Mouse (Mus musculus) megakaryocyte, embryonic 14.5 days (primary cell): Measurements from ENCODE around the gene Ctbs. TPM values are rescaled to one million over a fixed set of nuclear protein-coding genes. Genes with fewer than 3 reads are reported as not detected.

ENCODE experiments used
- H3K27me3 ChIP-seq: replicated peaks from 2 replicates; pipeline ENCODE3; 2012; ENCODE audit warnings: inconsistent platforms
- H3K36me3 ChIP-seq: replicated peaks from 2 replicates; pipeline ENCODE3; 2012; ENCODE audit warnings: low read length, inconsistent platforms, mixed read lengths
- H3K4me1 ChIP-seq: 2 replicates; pipeline ENCODE4 v1.6.1; 2012; ENCODE audit warnings: inconsistent platforms
- H3K4me3 ChIP-seq: replicated peaks from 2 replicates; pipeline ENCODE3; 2012; ENCODE audit warnings: moderate library complexity, mild to moderate bottlenecking, inconsistent platforms
- H3K9me3 ChIP-seq: 2 replicates; pipeline ENCODE4 v1.6.1; 2012; ENCODE audit warnings: inconsistent platforms
- FLI1 ChIP-seq: IDR thresholded peaks from 2 replicates; pipeline ENCODE4 v1.6.1; 2012; ENCODE audit warnings: low read length, inconsistent platforms, mixed read lengths
- GATA1 ChIP-seq: IDR thresholded peaks from 3 replicates; pipeline ENCODE4 v1.6.1; 2012; ENCODE audit warnings: mixed read lengths, low read length, inconsistent platforms, borderline replicate concordance
- polyA plus RNA-seq: library from polyadenylated mRNA; stranded (reverse); fragments of >175 nt; gene quantifications from 2 replicates; pipeline ENCODE4 v1.2.3, GENCODE M21; 2012; ENCODE audit warnings: low replicate concordance; ENCODE audit not compliant: insufficient read depth

Gene Ctbs
- polyA plus RNA-seq, 1 experiment, result 21.7 TPM

DNA sequence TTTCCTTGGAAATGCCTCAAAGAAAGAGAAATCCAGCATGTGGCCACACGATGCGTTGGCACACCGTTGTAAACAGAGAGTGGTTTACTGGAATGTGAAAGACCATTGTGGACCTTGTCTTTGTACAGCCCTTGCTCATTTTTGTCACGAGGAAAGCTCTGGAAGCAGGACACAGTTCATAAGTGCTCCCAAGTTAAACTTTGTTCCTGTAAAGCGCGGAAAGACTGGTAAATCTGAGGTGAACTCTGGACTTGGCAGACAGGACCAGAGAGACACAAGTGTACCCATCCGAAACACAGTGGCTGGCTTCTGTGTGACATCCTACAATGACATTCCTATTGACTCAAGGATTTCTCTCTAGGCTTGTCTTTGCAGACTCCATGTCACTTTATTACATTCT is 6.2 kb upstream of the Ctbs start:
- TF ChIP-seq FLI1, result no peak
- no peak for TF ChIP-seq GATA1
- H3K4me3 ChIP-seq, result no peak overlapping the region
- H3K27me3 ChIP-seq, result no peaks in the 10 kb centered on the region
- H3K4me1 ChIP-seq, result peaks cover 36% of the 10 kb centered on the region
- H3K36me3 ChIP-seq, result peaks cover 71% of the 10 kb centered on the region
- peaks cover 6% of the 10 kb centered on the region; the same call in 1 of the 2 replicates for H3K9me3 ChIP-seq

- Histone ChIP-seq H3K27me3 (no peaks in the 10 kb centered on the region), H3K4me1 (peaks cover 45% of the 10 kb centered on the region), H3K9me3 (peaks cover 6% of the 10 kb centered on the region; the same call in 1 of the 2 replicates), H3K36me3 (peaks cover 57% of the 10 kb centered on the region), H3K4me3 (peak overlapping the region; percentile 59)
- TF ChIP-seq GATA1 (no peak), FLI1 (no peak)
These were observed 4.7 kb upstream of the Ctbs start for GRCm38 (mm10) chr3:146444880-146445279.

DNA sequence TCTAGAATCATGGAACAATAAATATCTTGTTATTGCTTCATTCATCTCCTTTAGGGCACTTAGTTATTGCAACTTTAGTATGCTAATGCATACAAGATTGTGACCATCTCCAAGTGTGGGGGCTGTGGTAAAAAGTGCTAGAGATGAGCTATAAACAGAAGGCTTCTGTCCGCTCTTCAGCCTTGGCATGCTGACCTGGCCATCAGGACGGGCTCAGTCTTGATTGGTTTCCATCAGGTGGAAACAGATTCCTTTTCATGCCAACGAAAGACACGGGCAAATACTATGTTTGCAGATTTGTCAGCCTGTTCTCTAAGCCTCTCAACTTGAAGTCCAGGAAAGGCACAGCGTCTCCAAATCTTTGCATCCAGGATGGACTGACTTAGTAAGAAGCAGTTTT is 2.4 kb upstream of the Ctbs start:
- peaks cover 64% of the 10 kb centered on the region for H3K4me1 ChIP-seq
- TF ChIP-seq GATA1, result no peak
- TF ChIP-seq FLI1, result no peak
- peaks cover 37% of the 10 kb centered on the region for H3K36me3 ChIP-seq
- H3K27me3 ChIP-seq, result no peaks in the 10 kb centered on the region
- H3K9me3 ChIP-seq, result peaks cover 6% of the 10 kb centered on the region; the same call in 1 of the 2 replicates
- H3K4me3 ChIP-seq, result no peak overlapping the region

DNA sequence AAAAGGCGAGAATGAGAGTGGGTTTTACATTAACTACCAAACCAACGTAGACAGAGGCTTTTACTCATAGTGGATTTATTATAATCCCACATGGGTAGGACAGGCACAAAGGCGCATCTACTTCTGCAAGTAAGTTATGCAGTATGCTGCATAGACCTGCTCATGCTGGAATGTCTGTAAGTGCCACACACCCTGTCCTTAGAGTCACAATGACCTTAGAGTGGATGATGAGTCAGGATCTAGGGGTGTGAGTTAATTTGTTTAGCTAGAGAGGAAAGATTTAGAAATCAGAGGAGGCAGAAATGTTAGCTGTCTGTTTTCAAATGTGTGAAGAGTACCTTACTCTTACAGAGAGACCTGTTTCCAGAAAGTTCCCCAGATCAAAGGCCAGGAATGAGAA is 2.0 kb upstream of the Ctbs start:
- no peak for TF ChIP-seq FLI1
- no peak for TF ChIP-seq GATA1
- Histone ChIP-seq H3K9me3 (peaks cover 6% of the 10 kb centered on the region; the same call in 1 of the 2 replicates), H3K4me1 (peaks cover 65% of the 10 kb centered on the region), H3K27me3 (no peaks in the 10 kb centered on the region), H3K4me3 (no peak overlapping the region), H3K36me3 (peaks cover 33% of the 10 kb centered on the region)

DNA sequence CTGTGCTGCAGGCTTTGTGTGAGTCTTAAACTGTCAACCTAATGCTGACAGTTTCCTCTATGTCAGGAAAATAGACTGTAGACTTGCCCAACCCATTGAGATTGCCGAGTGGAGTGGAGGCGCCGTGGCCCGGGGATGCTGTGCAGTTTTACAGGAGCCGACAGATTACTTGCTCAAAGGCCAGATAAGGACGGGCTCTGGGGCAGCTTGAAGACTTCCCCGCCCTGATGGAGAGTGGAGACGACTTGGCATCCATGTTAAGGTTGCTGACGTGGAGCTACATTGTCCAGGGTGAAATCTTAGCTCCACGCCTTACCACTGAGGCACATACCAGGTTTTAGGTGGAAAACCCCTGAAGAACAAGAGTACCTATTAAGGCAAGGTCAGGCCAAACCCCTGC is 1.2 kb upstream of the Ctbs start:
- peaks cover 65% of the 10 kb centered on the region for H3K4me1 ChIP-seq
- peaks cover 6% of the 10 kb centered on the region; the same call in 1 of the 2 replicates for H3K9me3 ChIP-seq

DNA sequence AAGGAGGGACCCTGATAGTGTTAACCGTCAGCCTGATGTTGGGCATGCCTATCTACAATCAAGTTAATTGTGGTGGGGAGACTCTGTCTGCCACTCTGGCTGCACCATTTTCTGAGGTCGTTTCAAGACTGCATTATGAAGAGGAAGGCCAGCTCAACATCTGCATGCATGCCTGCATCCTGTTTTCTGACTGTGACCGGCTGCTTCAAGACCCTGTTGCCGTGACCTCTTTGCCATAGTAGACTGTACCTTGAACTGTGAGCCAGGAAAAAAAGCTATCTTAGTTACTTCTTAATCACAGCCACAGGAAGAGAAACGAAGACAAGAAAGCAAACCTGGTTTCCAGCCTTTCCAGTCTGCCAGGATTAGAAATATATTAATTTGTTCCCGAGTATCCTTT is 626 bp upstream of the Ctbs start:
- no peak for TF ChIP-seq GATA1
- no peak for TF ChIP-seq FLI1
- Histone ChIP-seq H3K4me1 (peaks cover 61% of the 10 kb centered on the region), H3K4me3 (no peak overlapping the region), H3K27me3 (no peaks in the 10 kb centered on the region), H3K9me3 (peaks cover 6% of the 10 kb centered on the region; the same call in 1 of the 2 replicates), H3K36me3 (peaks cover 26% of the 10 kb centered on the region)

More for the DNA sequence above, 1.2 kb upstream of the Ctbs start:
- no peak overlapping the region for H3K4me3 ChIP-seq
- H3K27me3 ChIP-seq, result no peaks in the 10 kb centered on the region
- TF ChIP-seq FLI1 (no peak), GATA1 (no peak)
- peaks cover 29% of the 10 kb centered on the region for H3K36me3 ChIP-seq

GRCm38 (mm10) chr3:146450371-146450841 is 811 bp downstream of the Ctbs start:
- no peaks in the 10 kb centered on the region for H3K27me3 ChIP-seq
- no peak for TF ChIP-seq FLI1
- TF ChIP-seq GATA1, result no peak
- peak overlapping the region; percentile 98 for H3K4me3 ChIP-seq
- peaks cover 49% of the 10 kb centered on the region for H3K4me1 ChIP-seq
- peaks cover 24% of the 10 kb centered on the region for H3K36me3 ChIP-seq
- H3K9me3 ChIP-seq, result peaks cover 6% of the 10 kb centered on the region; the same call in 1 of the 2 replicates

- H3K4me3 ChIP-seq, result peak overlapping the region; percentile 76
- no peak for TF ChIP-seq GATA1
- no peak for TF ChIP-seq FLI1
- H3K4me1 ChIP-seq, result peaks cover 42% of the 10 kb centered on the region
- H3K9me3 ChIP-seq, result no peaks in the 10 kb centered on the region
- no peaks in the 10 kb centered on the region for H3K27me3 ChIP-seq
- H3K36me3 ChIP-seq, result peaks cover 22% of the 10 kb centered on the region
These were observed 1.8 kb downstream of the Ctbs start for GRCm38 (mm10) chr3:146451375-146451774.

- Histone ChIP-seq H3K4me1 (no peaks in the 10 kb centered on the region), H3K9me3 (no peaks in the 10 kb centered on the region)
- TF ChIP-seq FLI1, result no peak
- TF ChIP-seq GATA1, result no peak
These were observed 13.3 kb downstream of the Ctbs start for GRCm38 (mm10) chr3:146462939-146463338.

DNA sequence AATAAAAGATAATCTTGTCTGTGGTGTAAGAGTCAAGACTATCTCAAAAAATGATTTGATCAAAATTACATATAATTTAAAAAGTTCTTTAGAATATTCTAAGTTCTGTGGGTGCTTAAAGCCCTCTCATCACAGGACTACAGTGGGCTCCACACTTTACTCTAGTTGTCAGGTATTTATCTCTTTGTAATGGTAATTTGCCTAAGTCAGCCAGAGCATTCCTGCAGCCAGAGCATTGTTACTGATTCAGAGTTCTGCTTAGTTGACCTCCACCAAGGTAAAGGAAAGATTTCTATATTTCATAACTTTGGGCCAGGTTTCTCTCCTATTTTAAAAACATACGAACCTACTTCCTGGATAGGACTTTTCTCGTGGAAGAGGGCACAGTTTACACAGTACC is 19.6 kb downstream of the Ctbs start:
- H3K4me3 ChIP-seq, result no peak overlapping the region
- H3K9me3 ChIP-seq, result peaks cover 3% of the 10 kb centered on the region
- H3K4me1 ChIP-seq, result no peaks in the 10 kb centered on the region
- H3K27me3 ChIP-seq, result no peaks in the 10 kb centered on the region
- no peak for TF ChIP-seq FLI1
- TF ChIP-seq GATA1, result no peak
- H3K36me3 ChIP-seq, result peaks cover 12% of the 10 kb centered on the region

More at GRCm38 (mm10) chr3:146462939-146463338, 13.3 kb downstream of the Ctbs start:
- Histone ChIP-seq H3K36me3 (peaks cover 33% of the 10 kb centered on the region), H3K4me3 (no peak overlapping the region), H3K27me3 (no peaks in the 10 kb centered on the region)

DNA sequence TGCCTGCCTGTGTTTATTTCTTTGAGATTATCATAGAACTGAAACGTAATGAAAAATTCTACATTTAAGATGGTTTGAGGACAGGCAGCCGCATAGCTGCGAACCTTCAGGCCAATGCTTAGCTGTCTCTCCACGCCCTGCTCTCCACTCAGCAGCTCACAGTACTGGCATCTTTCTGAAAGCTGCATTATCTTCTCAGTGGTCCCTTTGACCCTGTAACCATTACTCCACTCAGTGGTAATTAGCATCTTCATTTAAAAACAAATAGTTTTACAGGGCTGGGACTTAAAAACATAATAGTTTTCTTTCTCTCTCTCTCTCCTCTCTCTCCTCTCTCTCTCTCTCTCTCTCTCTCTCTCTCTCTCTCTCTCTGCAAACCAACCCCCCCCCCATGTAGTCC is 23.1 kb downstream of the Ctbs start:
- H3K9me3 ChIP-seq, result peaks cover 3% of the 10 kb centered on the region
- peaks cover 3% of the 10 kb centered on the region for H3K36me3 ChIP-seq
- TF ChIP-seq FLI1 (no peak), GATA1 (no peak)
- H3K4me1 ChIP-seq, result no peaks in the 10 kb centered on the region
- no peak overlapping the region for H3K4me3 ChIP-seq
- no peaks in the 10 kb centered on the region for H3K27me3 ChIP-seq
